11 mouse cellular contexts compared by ENCODE assay signal in genomic region chr7:138818314-138818713, GRCm38 (mm10). TPM values are rescaled to one million over a fixed set of nuclear protein-coding genes. Genes with fewer than 3 reads are reported as not detected.
DNase-seq lines count a peak whose midpoint lies in the region; ATAC-seq and TF ChIP-seq lines count a peak whose summit lies in the region.
"Had no signal": no experiment of that assay in that cellular context is flagged by ENCODE, and none has a peak within 500 bp of the region (broad histone marks: within the 10 kb centered on the region; RNA-seq: fewer than 3 reads in every experiment).

No protein-coding gene starts in this region.

- ATAC-seq in kidney, embryonic 14.5 days (ENCODE audit: low FRiP score, low TSS enrichment) = no peak
- ATAC-seq: Patski had no signal

- no peaks in the 10 kb centered on the region for H3K27me3 ChIP-seq in kidney, adult 2 months (replicated peaks; ENCODE audit: control insufficient read depth, insufficient read depth, low read length)
- H3K27me3 ChIP-seq in kidney, embryonic 14.5 days (ENCODE audit: control insufficient read depth, insufficient read depth, low read length) = no peaks in the 10 kb centered on the region; the same call in 1 of the 2 replicates
- H3K27me3 ChIP-seq: Patski had no signal

- 63% methylated on average over 4 of the region's 4 CpGs for whole genome bisulfite sequencing in kidney, adult 2 months
- 61% methylated on average over 4 of the region's 4 CpGs for WGBS in kidney, embryonic 14.5 days

- H3K9ac ChIP-seq in kidney, embryonic 14.5 days (ENCODE audit: low read depth, low read length) = no peak overlapping the region

- peak; percentile 50; the same call in 1 of the 2 replicates for TF ChIP-seq CTCF in kidney, adult 2 months (conservative IDR thresholded peaks at IDR 0.05; ENCODE audit: insufficient read depth, insufficient read length, low read depth, low read length)
- TF ChIP-seq CTCF in embryonic fibroblast, embryonic 13.5 days (IDR thresholded peaks at IDR 0.05; ENCODE audit: borderline replicate concordance, insufficient read depth, low read length) = 0 out of 2 replicates have a peak, but pooled peaks have one; percentile 3

- H3K36me3 ChIP-seq in kidney, adult 2 months (ENCODE audit: control insufficient read depth, insufficient read depth, low read length) = no peaks in the 10 kb centered on the region
- no peaks in the 10 kb centered on the region for H3K36me3 ChIP-seq in kidney, embryonic 14.5 days (ENCODE audit: control insufficient read depth, insufficient read depth, low read length)

- TF ChIP-seq POLR2A in kidney, adult 2 months (IDR thresholded peaks at IDR 0.05; ENCODE audit: low read depth, low read length) = no peak
- TF ChIP-seq POLR2A in embryonic fibroblast, embryonic 13.5 days (IDR thresholded peaks at IDR 0.05; ENCODE audit: low read depth, low read length) = no peak

- H3K9me3 ChIP-seq in kidney, embryonic 14.5 days (ENCODE audit: control insufficient read depth, low read length) = no peaks in the 10 kb centered on the region

- DNase-seq in kidney, adult 2 months = peak; percentile 36
- DNase-seq in lung, postnatal 36 days = peak; percentile 11
- no peak for DNase-seq in lung, postnatal 25 days (ENCODE audit: low spot score)
- peak; percentile 34 for DNase-seq in ZHBTc4 (ENCODE audit: low read depth, low spot score)
- DNase-seq in ovary, adult 18-20 months (ENCODE audit: low spot score) = no peak
- no peak for DNase-seq in c-Kit-positive CD71-positive TER-119-positive erythroid progenitor cells, embryonic 14.5 days (ENCODE audit: low spot score)
- DNase-seq: gastrocnemius, postnatal 14 days; midbrain, embryonic 14.5 days had no signal

- no peaks in the 10 kb centered on the region for H3K4me1 ChIP-seq in kidney, adult 2 months (ENCODE audit: control insufficient read depth, insufficient read depth, low read length)
- no peaks in the 10 kb centered on the region for H3K4me1 ChIP-seq in kidney, embryonic 14.5 days (ENCODE audit: control insufficient read depth, insufficient read depth, low read length)
- peaks cover 3% of the 10 kb centered on the region; the same call in 1 of the 2 replicates for H3K4me1 ChIP-seq in embryonic fibroblast, embryonic 13.5 days (ENCODE audit: control insufficient read depth, insufficient read depth, low read length)

- no peak overlapping the region for H3K4me3 ChIP-seq in kidney, adult 2 months (ENCODE audit: insufficient read depth, low read depth, low read length)
- no peak overlapping the region for H3K4me3 ChIP-seq in kidney, embryonic 14.5 days (ENCODE audit: low read length)
- no peak overlapping the region for H3K4me3 ChIP-seq in embryonic fibroblast, embryonic 13.5 days (ENCODE audit: insufficient read depth, low read length)

- H3K4me2 ChIP-seq in kidney, embryonic 14.5 days (replicated peaks; ENCODE audit: low read depth, low read length) = no peak overlapping the region

- H3K27ac ChIP-seq in kidney, adult 2 months (ENCODE audit: insufficient read depth, low read depth, low read length) = no peak overlapping the region
- H3K27ac ChIP-seq in kidney, embryonic 14.5 days (ENCODE audit: low read depth, low read length) = no peak overlapping the region
- no peak overlapping the region for H3K27ac ChIP-seq in embryonic fibroblast, embryonic 13.5 days (ENCODE audit: insufficient read depth, low read length)

RNA-seq across cellular contexts. Expression of gene Ppp2r2d, which starts 27.6 kb away (rescaled TPM):
- polyA plus RNA-seq in kidney, adult 2 months (2012; rRNA removed) = 24.2 and 24.3 TPM in 2 replicates
- polyA plus RNA-seq in kidney, embryonic 14.5 days (2014; fragmentation: Nextera tagmentation; extraction: Ambion mirVana) = 40.8 and 48.5 TPM in 2 replicates
- polyA plus RNA-seq in embryonic fibroblast, embryonic 13.5 days (2011; ENCODE audit: insufficient read length, low read depth, missing spikeins) = 49.2 and 69.8 TPM in 2 replicates

RNA-seq across cellular contexts. Expression of gene Mapk1ip1, which starts 27.8 kb away (rescaled TPM):
- polyA plus RNA-seq in kidney, adult 2 months (2012; rRNA removed) = 43.5 and 64.0 TPM in 2 replicates
- polyA plus RNA-seq in kidney, embryonic 14.5 days (2014; fragmentation: Nextera tagmentation; extraction: Ambion mirVana) = 12.7 and 15.5 TPM in 2 replicates
- polyA plus RNA-seq in embryonic fibroblast, embryonic 13.5 days (2011; ENCODE audit: insufficient read length, low read depth, missing spikeins) = 9.3 and 12.4 TPM in 2 replicates

Comparison
In these comparisons a context has a peak if more than half of its experiments do, and no peak if none do; other contexts are left out.
1. DNase-seq: peak in kidney, adult 2 months (single experiment), lung, postnatal 36 days (single experiment) and ZHBTc4 (single experiment); none in lung, postnatal 25 days (single experiment), ovary, adult 18-20 months (single experiment) and c-Kit-positive CD71-positive TER-119-positive erythroid progenitor cells, embryonic 14.5 days (single experiment).